Mouse (Mus musculus) spleen, embryonic (tissue): Measurements from ENCODE around the gene Cwc22.

Experiments used
- CTCF ChIA-PET: fragments of 350-600 bp; sonication (Branson Sonifier 250); formaldehyde crosslinking; loops from one replicate; lab custom pipeline; 2022; lab: Charles Lee

Cwc22 gene

DNA sequence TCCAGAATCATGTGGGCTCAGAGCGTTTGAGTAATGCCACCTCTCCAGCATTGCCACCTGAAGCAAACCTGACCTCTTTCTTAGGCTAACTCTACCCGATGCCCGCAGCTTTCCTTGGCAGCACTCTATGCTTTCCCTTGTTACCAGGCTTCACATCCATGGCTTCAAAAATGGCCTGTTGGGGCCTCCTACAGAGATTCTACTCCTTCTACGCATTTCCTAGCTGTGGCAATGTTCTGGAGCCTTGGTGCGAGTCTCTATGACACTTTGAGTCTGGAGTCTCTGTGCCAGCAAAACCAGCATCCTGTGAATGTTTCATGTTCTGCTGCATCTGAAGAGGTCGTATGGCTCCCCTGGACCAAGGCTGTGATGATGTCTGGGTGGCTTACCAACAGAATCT is 69.8 kb downstream of the Cwc22 start:
- CTCF ChIA-PET, result no interaction called here

DNA sequence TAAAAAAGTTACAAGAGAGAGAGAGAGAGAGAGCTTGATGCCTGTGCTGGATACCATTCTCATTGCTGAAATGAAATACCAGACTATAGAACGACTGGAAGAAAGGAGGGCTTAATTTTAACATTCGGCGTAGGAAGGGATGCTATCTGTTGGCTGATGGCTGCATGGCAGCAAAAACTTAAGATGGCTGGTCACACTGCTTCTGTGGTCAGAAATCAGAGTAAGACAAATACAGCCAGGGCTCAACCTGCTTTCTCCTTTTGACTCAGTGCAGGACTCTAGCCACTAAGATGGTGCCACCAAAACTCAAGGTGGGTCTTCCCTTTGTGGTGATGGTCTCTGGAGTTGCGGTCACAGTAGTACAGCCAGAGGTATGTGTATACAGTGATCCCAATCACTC is 70.7 kb downstream of the Cwc22 start:
- CTCF ChIA-PET, result no interaction called here

DNA sequence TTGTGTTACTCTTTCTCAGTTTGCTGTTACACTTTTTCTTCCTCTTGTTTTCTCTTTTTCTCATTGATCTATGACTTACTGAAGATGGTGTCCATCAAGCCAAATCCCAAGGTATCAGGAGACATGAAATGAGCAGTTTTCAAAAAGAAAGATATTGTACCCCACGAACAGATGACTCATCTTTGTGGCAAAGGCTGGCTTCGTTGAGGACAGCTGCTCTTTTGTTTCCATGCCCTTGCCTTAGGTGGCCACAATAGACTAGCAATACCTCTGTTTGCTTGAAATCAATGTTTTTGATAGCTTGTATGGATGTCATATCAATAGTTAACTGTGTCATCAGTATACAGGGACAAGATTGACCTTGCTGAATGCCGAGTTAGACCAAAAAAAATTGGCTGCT is 71.5 kb downstream of the Cwc22 start:
- CTCF ChIA-PET, result no interaction called here

DNA sequence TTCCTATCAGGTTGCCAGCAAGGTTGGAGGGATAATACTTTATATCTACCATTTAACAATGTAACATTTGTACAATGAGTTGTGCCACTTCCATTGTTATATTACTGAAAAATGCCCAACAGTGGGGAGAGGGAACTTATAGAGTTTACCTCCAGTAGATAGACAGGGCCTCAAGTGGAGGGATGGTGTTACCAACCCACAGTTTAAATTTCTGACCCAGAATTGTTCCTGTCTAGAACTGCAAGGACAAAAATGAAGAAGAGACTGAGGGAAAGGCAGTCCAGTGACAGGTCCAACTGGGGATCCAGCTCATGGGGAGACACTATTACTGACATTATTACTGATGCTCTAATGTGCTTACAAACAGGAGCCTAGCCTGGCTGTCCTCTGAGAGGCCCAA is 72.4 kb downstream of the Cwc22 start:
- CTCF ChIA-PET, result no interaction called here

DNA sequence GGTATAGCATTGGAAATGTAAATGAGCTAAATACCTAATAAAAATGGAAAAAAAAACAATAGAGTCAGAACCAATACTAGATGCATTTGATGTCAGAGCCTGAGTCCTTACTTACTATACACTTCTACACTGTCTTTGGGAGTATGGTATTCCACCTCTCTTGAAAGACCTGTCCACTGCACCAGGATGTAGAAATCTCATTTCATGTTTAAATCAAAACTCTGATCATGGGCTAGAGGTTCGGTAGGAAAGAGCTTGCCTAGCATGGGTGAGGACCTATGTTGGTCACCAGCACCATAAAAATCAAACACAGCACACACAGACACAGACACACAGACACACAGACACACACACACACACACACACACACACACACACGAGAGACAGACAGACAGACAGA is 73.5 kb downstream of the Cwc22 start:
- CTCF ChIA-PET, result no interaction called here

DNA sequence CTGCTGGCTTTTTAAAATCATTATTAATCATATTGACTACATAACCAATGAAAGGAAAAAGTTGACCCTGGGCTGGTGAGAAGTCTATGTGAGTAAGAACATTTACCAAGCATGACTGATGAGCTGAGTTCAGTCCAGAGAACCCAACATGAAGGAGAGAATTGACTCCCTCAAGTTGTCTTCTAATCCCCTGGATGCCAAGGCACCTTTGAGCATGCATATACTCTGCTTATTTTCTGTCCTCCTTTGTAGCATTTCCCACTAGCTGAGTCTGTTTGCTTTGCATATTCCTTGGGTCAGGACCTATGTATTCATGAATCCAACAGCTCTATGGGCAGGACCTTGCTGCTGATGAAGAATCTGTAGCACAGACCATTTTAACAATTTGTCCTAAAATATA is 75.0 kb downstream of the Cwc22 start:
- CTCF ChIA-PET, result no interaction called here

DNA sequence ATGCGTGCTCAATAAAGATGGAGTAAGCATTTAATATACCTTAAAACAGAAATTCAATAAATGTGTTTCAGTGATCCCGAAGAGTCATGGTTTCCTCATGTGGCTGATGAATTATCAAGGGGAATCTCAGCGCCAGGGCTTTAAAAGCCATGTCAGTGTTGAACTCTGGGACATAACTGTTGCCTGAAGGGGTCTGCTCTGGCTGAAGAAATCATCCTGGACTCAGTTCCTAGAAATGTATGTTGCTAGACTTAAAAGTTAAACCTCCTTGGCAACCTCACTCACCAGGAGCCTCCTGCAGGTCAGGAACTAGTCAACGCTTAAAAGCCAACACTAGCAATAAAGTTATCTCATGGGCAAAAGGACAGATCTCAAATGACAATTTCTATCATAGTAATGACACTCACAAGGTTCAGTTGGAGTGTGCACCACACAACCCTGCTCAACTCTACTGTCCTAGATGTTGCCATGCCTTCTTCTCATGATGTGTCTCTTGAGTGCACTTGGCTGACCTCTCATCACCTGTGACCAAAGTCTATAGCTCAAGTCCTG is 76.4 kb downstream of the Cwc22 start:
- CTCF ChIA-PET, result no interaction called here

DNA sequence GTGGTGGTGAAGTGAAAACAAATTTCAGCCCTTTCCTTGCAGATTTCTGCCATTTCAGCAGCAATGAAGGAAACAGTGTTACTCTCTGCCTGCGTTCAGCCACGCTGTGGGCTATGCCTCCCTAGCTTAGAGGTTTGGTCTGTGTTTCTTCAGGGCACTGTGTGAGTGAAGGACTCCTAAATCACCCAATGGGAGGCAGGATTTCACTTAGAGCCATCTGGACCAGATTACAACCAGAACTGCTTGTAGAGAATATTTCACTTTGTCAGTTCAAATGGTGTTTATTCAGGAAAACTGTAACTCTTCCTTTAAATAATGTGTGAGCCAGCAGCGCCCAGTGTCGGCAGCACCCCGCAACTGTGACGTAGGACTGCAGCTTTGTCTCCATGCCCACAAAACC is 82.2 kb downstream of the Cwc22 start:
- CTCF ChIA-PET, result no interaction called here

DNA sequence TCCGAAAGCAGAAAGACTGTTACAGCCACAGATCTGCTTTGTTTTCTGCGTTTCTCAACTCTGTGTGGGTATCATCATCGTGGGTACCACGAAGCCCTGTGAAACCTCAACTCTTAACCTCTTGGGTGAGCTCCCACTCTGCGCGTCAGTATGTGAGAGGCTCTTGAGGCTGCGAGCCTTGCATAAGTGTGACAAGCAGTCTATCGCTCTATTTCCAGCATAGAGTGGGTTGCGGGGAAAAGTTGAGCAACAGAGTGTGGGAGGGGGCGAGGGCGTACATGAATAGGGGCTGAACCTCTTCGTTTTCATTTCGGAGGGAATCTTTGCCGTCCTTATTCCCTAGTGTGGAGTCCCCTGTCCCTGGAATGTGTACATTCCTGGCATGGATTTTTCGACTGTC is 82.7 kb downstream of the Cwc22 start:
- CTCF ChIA-PET, result no interaction called here

DNA sequence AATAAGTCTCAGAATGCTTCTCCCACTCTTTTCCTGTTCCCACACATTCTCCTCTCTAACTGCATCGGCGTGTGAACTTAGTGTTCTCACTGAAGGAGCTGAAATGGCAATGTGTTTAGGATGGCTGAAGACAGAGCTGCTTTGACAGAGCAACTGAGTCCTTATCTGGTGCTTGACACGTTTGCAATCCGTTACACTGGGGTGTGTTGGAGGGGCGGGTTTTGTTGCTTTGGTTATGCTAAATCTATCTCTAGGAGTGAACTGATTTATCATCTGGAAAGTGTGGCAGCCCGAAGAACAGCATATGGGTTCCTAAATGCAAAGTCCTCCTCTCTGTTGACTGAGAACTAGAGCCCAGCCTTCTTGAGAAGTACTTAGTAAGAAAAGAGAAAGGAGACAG is 104.7 kb downstream of the Cwc22 start:
- CTCF ChIA-PET, result no interaction called here

DNA sequence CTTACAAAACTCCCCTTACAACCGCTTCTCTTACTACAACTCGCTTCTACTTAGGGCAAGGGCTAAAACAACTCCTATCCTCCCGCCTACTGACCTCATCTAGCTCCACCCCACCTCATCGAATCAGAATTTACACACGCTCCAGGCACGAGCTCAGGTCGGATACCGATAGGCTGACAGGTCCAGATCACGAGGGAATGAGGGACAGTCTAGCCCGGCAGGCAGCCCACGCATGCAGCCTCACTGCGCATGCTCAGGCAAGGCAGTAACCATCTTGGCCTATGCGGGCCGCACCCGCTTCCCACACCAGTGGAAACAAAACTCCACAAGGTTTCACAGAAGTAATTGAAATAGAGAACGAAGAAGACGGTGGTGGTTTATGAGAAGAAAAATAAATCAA is 106.6 kb downstream of the Cwc22 start:
- CTCF ChIA-PET, result no interaction called here

DNA sequence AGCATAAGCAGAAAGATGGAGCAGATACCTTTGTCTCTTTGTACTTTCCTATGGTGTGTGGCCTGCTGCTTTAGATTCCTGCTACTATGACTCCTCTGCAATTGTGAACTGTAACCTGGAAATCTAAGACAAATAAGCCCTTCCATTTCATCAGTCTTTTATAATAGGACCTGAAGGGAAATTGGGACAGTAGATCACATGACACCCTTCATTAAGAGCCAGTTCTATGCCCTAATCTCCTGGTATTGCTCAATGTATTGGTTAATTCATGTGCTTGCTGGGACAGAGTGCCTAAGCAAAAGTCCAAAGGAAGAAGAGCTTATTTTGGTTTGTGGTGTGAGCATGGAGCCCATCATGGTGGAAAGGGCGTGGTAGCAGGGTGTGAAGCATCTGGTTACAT is 107.5 kb downstream of the Cwc22 start:
- CTCF ChIA-PET, result no interaction called here

DNA sequence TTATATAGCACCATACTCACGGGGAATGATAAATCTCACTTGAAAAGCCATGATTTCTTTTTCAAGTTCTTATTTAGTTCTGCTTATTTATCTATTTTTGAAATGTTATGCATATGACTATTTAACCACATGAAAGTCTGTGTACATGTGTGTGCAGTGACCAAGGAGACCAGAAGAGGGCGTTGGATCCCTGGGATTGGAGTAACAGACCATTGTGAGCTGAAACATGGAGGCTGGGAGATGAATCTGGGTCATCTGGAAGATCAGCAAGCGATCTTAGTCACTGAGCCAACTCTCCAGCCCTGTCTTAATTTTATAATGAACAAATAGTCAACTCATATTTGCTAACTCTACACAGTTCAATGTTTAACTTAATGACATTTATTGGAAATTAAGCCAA is 110.4 kb downstream of the Cwc22 start:
- CTCF ChIA-PET, result no interaction called here
